Mouse (Mus musculus) left cerebral cortex, adult 8-10 months (tissue): ENCODE measurements at regions not wholly inside any gene's neighbourhood (a gene's known extent, or its start where the extent isn't known, plus 50 kb on each side); places are given as distances from the start of the nearest gene placed in this dataset.
A peak's percentile ranks its signal among the peaks of the same experiment; 100 is the strongest.

Source experiments
- DNase-seq, 2 experiments: peaks; one replicate each; pipeline ENCODE4 v3.0.0; 2022; ENCODE audit warnings: low spot score in 2 of 2

- DNase-seq: no peak
Observed at GRCm38 (mm10) chr9:102449366-102449765, 56.2 kb upstream of the Ky start.

- no peak for DNase-seq
Observed at GRCm38 (mm10) chr9:102446066-102446465, 59.5 kb upstream of the Ky start.

DNA sequence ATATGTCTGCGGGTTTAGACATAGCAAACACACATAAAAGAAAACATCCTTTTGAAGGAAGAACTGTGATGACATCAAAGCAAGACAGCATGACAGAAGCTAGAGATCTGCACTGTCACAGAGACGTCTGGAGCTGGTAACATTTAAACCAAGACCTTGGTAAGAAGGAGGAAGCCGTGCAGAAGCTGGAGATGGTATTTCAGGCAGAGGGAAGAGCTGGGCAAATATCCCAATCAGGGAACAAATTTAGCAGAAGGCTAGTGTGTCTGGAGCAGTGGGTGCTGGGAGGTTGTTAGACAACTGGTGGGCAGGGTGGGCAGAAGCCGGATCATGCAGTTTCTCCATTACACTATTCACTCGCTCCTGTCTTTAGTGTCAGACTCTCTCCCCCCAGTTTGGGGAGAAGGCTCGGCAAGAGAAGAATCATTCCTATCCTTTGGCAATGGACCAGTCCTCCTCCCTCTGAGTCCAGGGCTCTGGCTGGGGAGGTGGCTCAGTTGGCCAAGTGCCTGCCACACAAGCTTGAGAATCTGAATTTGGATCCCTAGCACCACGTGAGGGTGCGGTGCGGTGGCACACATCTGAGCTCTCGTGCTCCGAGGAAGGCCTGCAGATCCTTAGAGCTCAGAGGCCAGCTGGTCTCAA is 63.2 kb upstream of the Ky start:
- peak in 1 of 2 experiments; percentile 36 for DNase-seq

GRCm38 (mm10) chr9:102437641-102438040 is 67.9 kb upstream of the Ky start:
- no peak for DNase-seq

DNA sequence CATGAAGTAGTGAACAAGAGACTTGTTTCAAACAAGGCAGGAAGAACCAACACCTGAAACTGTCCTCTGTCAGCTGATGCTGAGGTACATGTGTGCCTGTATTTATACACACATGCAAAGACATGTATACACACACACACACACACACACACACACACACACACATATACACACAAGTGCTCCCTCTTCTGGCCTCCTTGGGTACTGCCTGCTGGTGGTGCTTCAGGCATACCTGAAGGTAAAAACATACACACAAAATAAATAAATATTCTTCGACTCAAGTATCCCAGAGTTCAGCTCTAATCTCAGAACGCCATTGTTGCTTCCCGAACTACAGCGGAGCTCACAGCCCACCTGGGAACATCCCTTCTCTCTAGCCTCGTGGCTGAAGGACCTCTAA is 69.2 kb upstream of the Ky start:
- DNase-seq: no peak

DNA sequence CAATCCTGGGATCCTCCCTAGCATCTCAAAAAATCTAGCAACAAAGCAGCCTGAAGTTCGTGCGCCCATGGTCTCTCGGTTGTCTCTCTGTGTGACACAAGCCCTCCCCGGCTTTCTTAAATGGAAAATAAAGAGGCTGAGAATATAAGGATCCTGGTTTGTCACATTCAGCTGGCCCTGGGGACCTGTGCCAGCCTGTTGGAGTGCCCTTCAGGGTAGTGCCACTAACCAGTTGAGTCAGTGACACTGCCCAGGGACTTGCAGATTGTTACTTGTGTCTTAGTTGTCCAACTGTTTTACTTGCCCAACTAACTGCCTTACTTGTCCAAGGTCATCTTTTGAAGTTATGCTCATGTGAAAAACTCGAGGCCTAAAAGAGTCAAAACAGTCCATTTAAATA is 73.5 kb upstream of the Ephb1 start:
- DNase-seq: no peak

DNA sequence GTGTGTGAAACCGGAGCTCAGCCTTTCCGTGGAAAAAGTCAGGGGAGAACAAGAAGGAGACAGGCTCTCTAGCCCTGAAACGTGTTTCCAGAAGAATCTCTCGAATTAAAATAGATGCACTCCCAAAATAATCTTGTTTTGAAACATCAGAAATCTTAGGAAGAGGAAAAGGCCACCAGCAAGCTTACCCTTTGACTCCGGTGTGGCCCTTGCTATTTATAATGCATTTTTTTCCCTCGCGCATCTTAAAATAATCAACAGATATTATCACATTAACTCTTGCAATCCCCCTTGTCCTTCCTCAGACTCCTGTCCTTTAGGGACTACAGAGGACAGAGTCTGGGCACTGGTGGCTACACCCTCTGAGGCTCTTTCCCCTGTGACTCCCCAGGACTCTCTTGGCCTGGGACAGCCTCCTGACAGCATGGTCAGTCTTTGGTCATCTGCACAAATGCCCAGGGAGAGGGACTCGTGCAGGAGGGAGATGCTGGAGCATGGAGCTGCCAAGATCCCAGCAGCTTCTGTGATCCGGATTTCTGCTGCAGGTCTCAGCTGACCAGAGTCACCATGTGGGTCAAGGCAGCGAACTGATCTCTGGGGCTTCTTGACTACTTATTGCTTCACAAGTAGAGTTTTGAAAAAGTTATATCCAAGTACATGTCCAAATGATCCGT is 70.3 kb upstream of the Ephb1 start:
- DNase-seq: no peak

DNA sequence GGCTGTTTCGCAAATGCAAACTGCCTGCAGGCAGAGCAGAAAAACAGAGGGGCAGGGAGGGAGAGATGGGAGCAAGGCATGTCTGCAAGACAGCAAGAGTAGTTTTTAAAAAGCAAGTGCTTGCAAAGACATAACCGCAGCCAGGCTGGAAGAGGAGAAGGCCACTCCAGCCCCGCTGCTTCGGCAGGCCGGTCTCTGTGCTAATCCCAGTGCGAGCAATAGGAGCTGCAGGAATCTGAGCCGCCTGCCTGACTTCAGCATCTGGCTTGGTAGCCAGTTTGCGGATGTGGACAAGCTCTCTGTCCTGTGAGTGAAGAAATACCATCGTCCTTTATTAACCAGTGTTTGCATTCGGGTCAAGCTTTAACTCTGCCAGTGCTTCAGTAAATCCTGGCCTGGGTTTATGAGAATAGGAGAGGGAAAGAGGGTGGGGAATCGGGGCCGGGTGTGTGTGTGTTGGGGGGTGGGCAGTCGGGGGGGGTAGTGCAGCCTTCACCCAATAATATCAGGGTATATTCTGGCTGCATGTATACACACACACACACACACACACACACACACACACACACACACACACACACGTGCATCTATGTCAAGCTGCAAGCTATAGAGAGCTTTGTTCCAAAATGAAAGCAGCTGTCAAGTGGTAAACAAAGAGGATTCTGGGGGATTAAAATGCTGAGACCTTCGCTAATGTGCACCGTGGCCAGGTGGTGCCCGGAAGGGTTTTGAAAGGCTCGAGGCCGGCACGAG is 69.6 kb upstream of the Ephb1 start:
- no peak for DNase-seq

DNA sequence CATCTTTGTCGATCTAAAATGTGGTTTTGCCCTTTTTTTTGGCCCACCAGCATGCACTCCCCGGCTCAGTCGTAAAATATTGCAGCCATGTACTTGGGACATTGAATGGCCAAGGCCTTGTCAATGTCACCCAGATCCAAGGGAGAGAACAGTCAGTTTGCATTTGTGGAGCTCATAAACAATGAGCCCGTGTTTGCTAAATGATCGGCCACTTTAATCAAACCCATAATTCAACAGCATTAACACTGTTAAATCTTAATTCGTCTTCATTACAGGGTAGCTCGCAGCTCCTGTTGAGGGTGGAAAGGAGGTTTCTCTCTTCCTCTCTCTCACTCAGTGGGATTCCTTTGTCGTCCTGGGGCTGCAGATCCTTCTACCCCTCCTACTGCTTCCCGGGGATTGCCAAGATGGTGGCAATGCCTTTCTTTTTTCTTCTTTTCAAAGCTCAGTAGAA is 69.0 kb upstream of the Ephb1 start:
- no peak for DNase-seq

- DNase-seq: no peak
Observed at GRCm38 (mm10) chr9:102421826-102422225, 67.3 kb upstream of the Ephb1 start.

DNA sequence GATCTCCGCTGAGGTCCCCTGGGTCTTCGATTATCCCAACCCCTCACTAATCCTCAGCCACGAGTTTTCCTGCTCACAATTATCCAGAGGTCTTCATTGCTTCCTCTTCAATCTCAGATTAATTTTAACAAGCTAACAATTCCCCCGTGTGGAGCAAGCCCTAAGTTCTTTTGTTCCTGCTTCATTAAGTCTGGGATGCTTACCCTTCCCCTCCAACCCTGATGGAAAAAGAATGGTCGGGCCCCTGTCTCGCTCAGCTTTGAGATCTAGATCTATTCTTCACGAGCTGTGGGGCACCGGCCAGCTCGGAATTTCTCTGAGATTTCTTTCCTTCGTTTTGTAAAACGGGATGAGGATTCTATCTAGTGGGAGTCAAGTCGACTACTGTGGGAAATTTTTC is 65.7 kb upstream of the Ephb1 start:
- DNase-seq: no peak

DNA sequence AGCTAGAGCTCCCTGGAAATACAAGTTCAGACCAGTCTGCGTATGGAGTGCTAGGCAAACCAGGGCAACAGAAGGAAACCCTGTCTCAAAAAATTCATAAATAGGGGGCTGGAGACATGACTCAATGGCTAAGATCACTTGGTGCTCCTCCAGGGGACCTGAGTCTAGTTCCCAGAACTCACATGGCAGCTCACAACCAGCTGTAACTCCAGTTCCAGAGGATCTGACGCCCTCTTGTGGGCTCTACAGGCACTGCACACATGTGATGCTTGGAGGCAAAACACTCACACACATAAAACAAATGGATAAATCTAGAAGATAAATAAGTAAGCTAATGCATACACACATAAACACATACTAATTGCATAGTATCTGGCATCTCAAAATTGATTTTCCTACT is 59.1 kb upstream of the Ephb1 start:
- DNase-seq: no peak

DNA sequence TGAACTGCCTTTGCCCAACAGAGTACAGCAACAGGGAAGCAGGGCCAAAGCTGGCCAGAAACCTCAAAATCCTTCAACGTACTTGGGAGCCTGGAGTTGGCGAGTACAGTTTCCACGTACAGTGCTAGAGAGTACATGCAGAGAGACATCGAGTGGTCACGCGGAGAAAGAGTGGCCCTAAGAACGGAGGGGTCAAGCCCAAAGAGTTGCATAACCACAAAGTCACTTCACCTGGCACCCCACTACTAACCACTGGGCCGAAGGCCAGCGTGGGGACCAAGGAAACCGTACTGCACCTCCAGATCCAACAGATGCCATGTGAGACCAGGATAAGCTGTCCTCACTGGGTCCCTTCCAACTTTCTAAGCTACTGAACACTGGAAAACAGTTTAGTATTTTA is 56.2 kb upstream of the Ephb1 start:
- no peak for DNase-seq

DNA sequence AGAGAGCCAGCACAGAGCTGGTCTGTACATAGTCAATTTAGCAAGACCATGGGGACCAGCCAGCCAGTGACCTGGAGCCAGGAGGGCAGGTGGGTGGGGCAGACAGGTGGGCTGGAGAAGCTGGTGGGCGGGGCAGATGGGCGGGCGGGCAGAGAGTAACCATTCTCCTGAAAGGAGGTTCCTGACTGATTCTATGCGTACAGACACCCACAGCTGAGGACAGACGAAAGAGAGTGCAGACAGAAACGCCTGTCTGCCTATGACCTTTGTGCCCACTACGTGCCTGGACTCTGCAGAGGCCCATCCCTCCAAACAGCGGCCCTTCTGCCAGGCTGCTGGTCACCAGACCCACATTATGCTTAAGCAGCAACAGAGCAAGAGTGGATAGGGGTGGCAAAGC is 51.5 kb upstream of the Ephb1 start:
- DNase-seq: no peak
